Mouse (Mus musculus): ENCODE measurements around the gene Lrrc8d.

GRCm38 (mm10) chr5:105776978-105777593 is 77.3 kb downstream of the Lrrc8d start:
- no peak for TF ChIP-seq KAT2A (IDR thresholded peaks at IDR 0.05; ENCODE audit: insufficient replicate concordance, low read length)
- TF ChIP-seq BHLHE40 (IDR thresholded peaks at IDR 0.05; ENCODE audit: low read depth, low read length): no peak
- TF ChIP-seq E2F4 (IDR thresholded peaks at IDR 0.05; ENCODE audit: insufficient replicate concordance, low read depth, low read length): no peak
- TF ChIP-seq CTCF (conservative IDR thresholded peaks at IDR 0.05 in 1 of 2, IDR thresholded peaks at IDR 0.05 in 1 of 2; ENCODE audit: low read depth in 2 of 2, low read length in 2 of 2): no peak
- TF ChIP-seq POLR2A (IDR thresholded peaks at IDR 0.05; ENCODE audit: low read depth, low read length): no peak
- no peak for TF ChIP-seq MAZ (IDR thresholded peaks at IDR 0.05; ENCODE audit: low read depth, low read length)
- no peak for TF ChIP-seq MEF2A (IDR thresholded peaks at IDR 0.05; ENCODE audit: borderline replicate concordance, low read depth, low read length)
- no peak for TF ChIP-seq ZMIZ1 (IDR thresholded peaks at IDR 0.05; ENCODE audit: low read depth, low read length)
- TF ChIP-seq ZKSCAN1 (IDR thresholded peaks at IDR 0.05; ENCODE audit: borderline replicate concordance, low read depth, low read length): no peak
- TF ChIP-seq ETS1 (conservative IDR thresholded peaks at IDR 0.05; ENCODE audit: low read depth, low read length): no peak
- no peak for TF ChIP-seq EP300 (IDR thresholded peaks at IDR 0.05; ENCODE audit: low read length)
- no peak for TF ChIP-seq JUND (conservative IDR thresholded peaks at IDR 0.05; ENCODE audit: low read depth, low read length)
- TF ChIP-seq POLR2AphosphoS2 (IDR thresholded peaks at IDR 0.05; ENCODE audit: low read depth, low read length): no peak
- TF ChIP-seq SMC3 (IDR thresholded peaks at IDR 0.05; ENCODE audit: low read depth, low read length): no peak

Measured in CH12.LX (cell line).